Mouse (Mus musculus): ENCODE data around the gene Gpr4. TPM values are rescaled to one million over a fixed set of nuclear protein-coding genes. Genes with fewer than 3 reads are reported as not detected.

Gpr4 gene
- total and polyA plus RNA-seq, 2 experiments from 2014 or later: 3.6 to 10.6 TPM

DNA sequence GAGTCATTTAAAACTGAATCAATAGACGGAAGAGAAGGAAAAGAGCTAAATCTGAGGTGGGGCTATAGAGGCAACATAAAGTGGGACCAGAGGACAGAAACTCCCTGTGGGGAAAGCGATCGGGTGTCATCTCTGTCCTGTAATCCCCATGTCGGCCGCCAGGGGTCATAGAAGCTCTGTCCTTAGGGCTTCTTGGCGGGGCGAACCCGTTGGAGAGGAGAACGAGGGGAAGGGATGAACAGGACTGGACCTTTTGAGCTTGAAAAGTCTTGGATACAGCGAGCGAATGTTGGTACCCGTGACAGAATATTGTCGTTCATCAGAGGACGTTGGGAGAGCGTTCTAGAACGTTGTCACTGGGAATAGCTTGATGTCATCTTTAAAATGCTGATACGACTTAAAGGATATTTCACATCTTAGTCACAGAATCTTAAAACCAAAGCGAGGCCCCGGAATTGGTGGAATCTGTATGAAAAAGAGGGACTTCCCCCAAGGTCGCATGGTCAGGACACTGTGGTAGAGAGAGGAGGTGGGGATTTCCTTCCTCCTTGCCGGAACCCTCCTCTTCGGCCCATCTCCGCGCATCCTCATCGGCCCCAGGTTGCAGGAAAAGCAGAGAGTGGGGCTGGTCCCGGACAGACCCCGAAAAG, 33.8 kb upstream of the Gpr4 start:
- Histone ChIP-seq H3K36me3 (replicated peaks; ENCODE audit: control insufficient read depth, insufficient read depth, low read length) (no peaks in the 10 kb centered on the region), H3K4me2 (ENCODE audit: low read depth, low read length) (peak overlapping the region; percentile 9), H3K4me3 (ENCODE audit: low read depth, low read length) (no peak overlapping the region), H3K27me3 (ENCODE audit: control insufficient read depth, insufficient read depth, low read length) (peaks cover 43% of the 10 kb centered on the region), H3K9me3 (replicated peaks; ENCODE audit: control insufficient read depth, low read length) (no peaks in the 10 kb centered on the region), H3K4me1 (ENCODE audit: control insufficient read depth, insufficient read depth) (peaks cover 11% of the 10 kb centered on the region), H3K9ac (replicated peaks; ENCODE audit: low read depth, low read length) (no peak overlapping the region), H3K27ac (ENCODE audit: low read depth) (no peak overlapping the region)
- no peak for ATAC-seq (ENCODE audit: insufficient read depth, low read depth)
- TF ChIP-seq EP300 (IDR thresholded peaks at IDR 0.05; ENCODE audit: low read depth) (no peak), CTCF (IDR thresholded peaks at IDR 0.05; ENCODE audit: low read depth) (peak; percentile 82)
- WGBS: 7% methylated on average over 27 of the region's 27 CpGs
- peak; percentile 52 for DNase-seq (ENCODE audit: low spot score)

DNA sequence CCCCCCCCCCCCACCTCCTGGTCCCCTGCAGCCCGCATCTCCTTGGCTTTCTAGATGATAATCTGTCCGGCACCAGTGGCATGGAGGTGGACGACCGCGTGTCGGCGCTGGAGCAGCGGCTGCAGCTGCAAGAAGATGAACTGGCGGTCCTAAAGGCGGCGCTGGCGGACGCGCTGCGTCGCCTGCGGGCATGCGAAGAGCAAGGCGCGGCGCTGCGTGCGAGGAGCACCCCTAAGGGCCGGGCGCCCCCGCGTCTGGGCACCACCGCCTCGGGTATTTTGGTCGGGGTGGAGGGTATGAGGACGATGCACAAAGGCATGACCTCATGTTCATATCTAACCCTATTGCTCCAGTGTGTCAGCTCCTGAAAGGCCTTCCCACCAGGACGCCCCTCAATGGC, 33.2 kb upstream of the Gpr4 start:
- H3K9me3 ChIP-seq (replicated peaks; ENCODE audit: control insufficient read depth, low read length): no peaks in the 10 kb centered on the region
- no peaks in the 10 kb centered on the region for H3K36me3 ChIP-seq (replicated peaks; ENCODE audit: control insufficient read depth, insufficient read depth, low read length)
- peaks cover 16% of the 10 kb centered on the region for H3K4me1 ChIP-seq (ENCODE audit: control insufficient read depth, insufficient read depth)
- under 1% methylated on average over 26 of the region's 32 CpGs for whole genome bisulfite sequencing
- TF ChIP-seq CTCF (IDR thresholded peaks at IDR 0.05; ENCODE audit: low read depth): peak; percentile 73
- no peak for TF ChIP-seq EP300 (IDR thresholded peaks at IDR 0.05; ENCODE audit: low read depth)
- peak overlapping the region; percentile 32 for H3K4me2 ChIP-seq (ENCODE audit: low read depth, low read length)
- 0 out of 2 replicates have a peak overlapping the region, but pooled peaks have one; percentile 10 for H3K4me3 ChIP-seq (ENCODE audit: low read depth, low read length)
- peak; percentile 65 for DNase-seq (ENCODE audit: low spot score)
- 0 out of 2 replicates have a peak, but pooled peaks have one; percentile 15 for ATAC-seq (ENCODE audit: insufficient read depth, low read depth)
- peaks cover 43% of the 10 kb centered on the region for H3K27me3 ChIP-seq (ENCODE audit: control insufficient read depth, insufficient read depth, low read length)
- no peak overlapping the region for H3K9ac ChIP-seq (replicated peaks; ENCODE audit: low read depth, low read length)
- no peak overlapping the region for H3K27ac ChIP-seq (ENCODE audit: low read depth)

DNA sequence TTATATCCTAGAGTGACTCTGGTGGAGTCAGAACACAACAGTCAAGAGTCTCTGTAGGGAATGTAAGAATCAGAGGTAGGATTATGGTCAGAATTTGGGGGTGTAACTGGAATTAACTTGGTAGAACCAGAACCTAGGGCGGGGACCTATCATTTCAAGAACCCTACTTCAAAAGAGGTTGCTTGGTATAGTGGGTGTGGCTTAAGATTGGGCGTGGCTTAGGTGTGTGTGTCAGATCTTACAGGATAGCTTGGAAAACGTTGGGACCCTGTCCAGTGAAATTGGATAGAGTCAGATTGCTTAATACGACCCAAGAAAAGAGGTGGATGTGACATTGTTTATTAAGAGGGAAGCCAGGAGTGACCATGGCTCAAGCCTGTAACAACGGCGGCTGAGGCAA, 32.4 kb upstream of the Gpr4 start:
- Histone ChIP-seq H3K9ac (replicated peaks; ENCODE audit: low read depth, low read length) (no peak overlapping the region), H3K4me3 (ENCODE audit: low read depth, low read length) (no peak overlapping the region), H3K9me3 (replicated peaks; ENCODE audit: control insufficient read depth, low read length) (no peaks in the 10 kb centered on the region), H3K27ac (ENCODE audit: low read depth) (no peak overlapping the region), H3K36me3 (replicated peaks; ENCODE audit: control insufficient read depth, insufficient read depth, low read length) (no peaks in the 10 kb centered on the region), H3K4me1 (ENCODE audit: control insufficient read depth, insufficient read depth) (peaks cover 23% of the 10 kb centered on the region), H3K4me2 (ENCODE audit: low read depth, low read length) (no peak overlapping the region), H3K27me3 (ENCODE audit: control insufficient read depth, insufficient read depth, low read length) (peaks cover 43% of the 10 kb centered on the region)
- no peak for DNase-seq (ENCODE audit: low spot score)
- no peak for ATAC-seq (ENCODE audit: insufficient read depth, low read depth)
- TF ChIP-seq EP300 (IDR thresholded peaks at IDR 0.05; ENCODE audit: low read depth) (no peak), CTCF (IDR thresholded peaks at IDR 0.05; ENCODE audit: low read depth) (no peak)
- WGBS: 54% methylated on average over 6 of the region's 6 CpGs

GRCm38 (mm10) chr7:19180862-19181429, 31.4 kb upstream of the Gpr4 start:
- ATAC-seq (ENCODE audit: insufficient read depth, low read depth) (peak; percentile 64), DNase-seq (ENCODE audit: low spot score) (no peak)
- Histone ChIP-seq H3K27ac (ENCODE audit: low read depth) (peak overlapping the region; percentile 54), H3K4me2 (ENCODE audit: low read depth, low read length) (peak overlapping the region; percentile 87), H3K9ac (replicated peaks; ENCODE audit: low read depth, low read length) (peak overlapping the region; percentile 73), H3K27me3 (ENCODE audit: control insufficient read depth, insufficient read depth, low read length) (peaks cover 36% of the 10 kb centered on the region), H3K4me3 (ENCODE audit: low read depth, low read length) (peak overlapping the region; percentile 77), H3K9me3 (replicated peaks; ENCODE audit: control insufficient read depth, low read length) (no peaks in the 10 kb centered on the region), H3K36me3 (replicated peaks; ENCODE audit: control insufficient read depth, insufficient read depth, low read length) (no peaks in the 10 kb centered on the region), H3K4me1 (ENCODE audit: control insufficient read depth, insufficient read depth) (peaks cover 24% of the 10 kb centered on the region)
- TF ChIP-seq EP300 (IDR thresholded peaks at IDR 0.05; ENCODE audit: low read depth): no peak
- TF ChIP-seq CTCF (IDR thresholded peaks at IDR 0.05; ENCODE audit: low read depth): no peak
- WGBS: under 1% methylated on average over 23 of the region's 27 CpGs

DNA sequence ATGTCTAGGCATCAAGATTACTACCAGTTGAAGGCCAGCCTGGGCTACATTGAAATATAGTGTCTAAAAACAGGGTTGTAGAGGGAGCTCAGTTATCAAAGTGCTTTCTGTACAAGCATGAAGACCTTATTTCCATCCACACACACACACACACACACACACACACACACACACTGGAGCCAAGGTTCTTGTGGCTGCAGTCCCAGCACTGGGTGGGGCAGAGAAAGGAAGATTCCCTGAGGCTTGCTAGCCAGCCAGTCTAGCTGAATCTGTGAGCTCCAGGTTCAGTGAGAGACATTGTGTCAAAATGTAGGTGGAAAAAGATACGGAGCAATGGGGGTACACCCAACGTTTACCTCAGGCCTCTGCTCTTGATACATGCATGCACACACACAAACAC, 28.1 kb upstream of the Gpr4 start:
- peaks cover 24% of the 10 kb centered on the region for H3K4me1 ChIP-seq (ENCODE audit: control insufficient read depth, insufficient read depth)
- ATAC-seq (ENCODE audit: insufficient read depth, low read depth): no peak
- no peak for TF ChIP-seq CTCF (IDR thresholded peaks at IDR 0.05; ENCODE audit: low read depth)
- TF ChIP-seq EP300 (IDR thresholded peaks at IDR 0.05; ENCODE audit: low read depth): no peak
- H3K9ac ChIP-seq (replicated peaks; ENCODE audit: low read depth, low read length): no peak overlapping the region
- WGBS: 55% methylated on average over 2 of the region's 2 CpGs
- no peaks in the 10 kb centered on the region for H3K9me3 ChIP-seq (replicated peaks; ENCODE audit: control insufficient read depth, low read length)
- no peak for DNase-seq (ENCODE audit: low spot score)
- peak overlapping the region; percentile 69 for H3K27ac ChIP-seq (ENCODE audit: low read depth)
- peaks cover 8% of the 10 kb centered on the region; the same call in 1 of the 2 replicates for H3K27me3 ChIP-seq (ENCODE audit: control insufficient read depth, insufficient read depth, low read length)
- H3K36me3 ChIP-seq (replicated peaks; ENCODE audit: control insufficient read depth, insufficient read depth, low read length): no peaks in the 10 kb centered on the region; the same call in none of the 2 replicates
- H3K4me2 ChIP-seq (ENCODE audit: low read depth, low read length): no peak overlapping the region
- H3K4me3 ChIP-seq (ENCODE audit: low read depth, low read length): no peak overlapping the region
